Mouse (Mus musculus): ENCODE results near the gene Ccdc88c. TPM values are rescaled to one million over a fixed set of nuclear protein-coding genes. Genes with fewer than 3 reads are reported as not detected.

Gene Ccdc88c
- polyA plus RNA-seq, 1 experiment from 2014 or later = 9.4 TPM

DNA sequence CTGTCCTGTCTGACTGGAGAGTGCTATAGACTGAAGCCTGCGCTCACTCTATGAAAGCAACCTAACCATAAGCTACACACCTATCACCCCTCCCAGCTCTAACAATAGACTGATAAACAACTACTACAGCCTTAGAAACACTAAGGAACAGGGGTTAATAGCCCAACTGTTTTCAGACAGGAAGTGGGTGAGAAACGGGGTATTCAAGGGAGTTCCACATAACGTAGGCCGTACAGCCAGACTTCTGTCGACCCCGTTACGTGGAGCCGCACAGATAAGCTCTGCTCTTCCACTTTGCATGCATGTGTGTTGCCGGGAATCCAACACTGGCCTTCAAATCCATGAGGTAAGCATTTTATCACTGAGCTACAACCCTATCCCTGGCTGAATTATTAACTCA lies 21.4 kb downstream of the Ccdc88c start:
- Histone ChIP-seq H3K9ac (no peak overlapping the region), H3K27me3 (replicated peaks) (no peaks in the 10 kb centered on the region), H3K4me2 (no peak overlapping the region), H3K27ac (peak overlapping the region; percentile 71; the same call in 1 of the 2 replicates), H3K4me1 (peaks cover 34% of the 10 kb centered on the region), H3K9me3 (no peaks in the 10 kb centered on the region), H3K36me3 (no peaks in the 10 kb centered on the region), H3K4me3 (replicated peaks) (no peak overlapping the region)
- no peak for ATAC-seq (ENCODE audit: insufficient read depth, low FRiP score, low read depth)
- 52% methylated on average over 9 of the region's 9 CpGs for WGBS

DNA sequence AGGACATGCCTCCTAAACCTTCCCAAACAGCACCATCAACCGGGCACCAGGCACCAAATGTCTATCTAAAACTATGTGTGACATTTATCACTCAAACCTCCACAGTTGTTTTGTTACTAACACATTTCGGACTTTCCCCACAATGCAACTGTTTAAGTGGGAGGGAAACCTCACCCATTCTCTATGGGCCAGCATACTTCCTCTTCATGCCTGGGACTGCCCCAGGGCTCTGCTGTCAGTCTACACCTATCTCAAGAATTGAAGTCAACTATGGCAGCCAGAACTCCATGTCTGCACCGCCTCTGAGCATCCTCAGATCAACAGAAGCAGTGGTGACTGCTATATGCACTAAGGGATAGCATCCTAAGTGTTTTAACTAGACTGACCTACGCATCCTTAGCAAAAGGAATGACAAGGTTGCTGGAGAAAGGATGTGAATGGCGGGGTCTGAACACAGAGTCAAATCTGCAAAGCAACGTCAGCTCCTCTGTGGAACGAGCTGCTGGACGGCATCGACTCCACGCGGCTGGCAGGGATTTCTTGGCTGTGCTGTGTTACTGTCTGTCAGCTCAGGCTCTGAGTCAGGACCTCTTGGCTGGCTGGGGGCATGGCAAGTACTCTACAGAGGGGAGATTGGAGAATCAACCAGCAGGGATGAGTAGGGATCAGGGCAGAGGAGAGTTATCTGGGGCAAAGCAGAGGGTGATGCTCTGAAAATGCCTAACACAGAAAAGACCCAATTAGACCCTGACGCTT lies 23.0 kb downstream of the Ccdc88c start:
- Histone ChIP-seq H3K4me3 (replicated peaks) (no peak overlapping the region), H3K36me3 (no peaks in the 10 kb centered on the region), H3K27me3 (replicated peaks) (no peaks in the 10 kb centered on the region), H3K27ac (no peak overlapping the region), H3K9me3 (no peaks in the 10 kb centered on the region), H3K9ac (no peak overlapping the region), H3K4me1 (peaks cover 30% of the 10 kb centered on the region), H3K4me2 (no peak overlapping the region)
- WGBS = 82% methylated on average over 12 of the region's 12 CpGs
- no peak for ATAC-seq (ENCODE audit: insufficient read depth, low FRiP score, low read depth)

- no peaks in the 10 kb centered on the region for H3K9me3 ChIP-seq
- H3K4me3 ChIP-seq (replicated peaks) = no peak overlapping the region
- no peaks in the 10 kb centered on the region for H3K27me3 ChIP-seq (replicated peaks)
- H3K27ac ChIP-seq = no peak overlapping the region
- no peak for ATAC-seq (ENCODE audit: insufficient read depth, low FRiP score, low read depth)
- 91% methylated on average over 5 of the region's 5 CpGs for WGBS
- H3K9ac ChIP-seq = no peak overlapping the region
- no peaks in the 10 kb centered on the region for H3K36me3 ChIP-seq
- no peak overlapping the region for H3K4me2 ChIP-seq
- peaks cover 28% of the 10 kb centered on the region for H3K4me1 ChIP-seq
Observed at GRCm38 (mm10) chr12:101004982-101005381, 23.9 kb downstream of the Ccdc88c start.

- Histone ChIP-seq H3K9ac (no peak overlapping the region; the same call in 1 of the 2 replicates), H3K4me1 (peaks cover 29% of the 10 kb centered on the region), H3K27me3 (replicated peaks) (no peaks in the 10 kb centered on the region), H3K27ac (peak overlapping the region; percentile 61; the same call in 1 of the 2 replicates), H3K4me2 (no peak overlapping the region), H3K36me3 (no peaks in the 10 kb centered on the region), H3K9me3 (no peaks in the 10 kb centered on the region), H3K4me3 (replicated peaks) (no peak overlapping the region)
- 57% methylated on average over 4 of the region's 4 CpGs for WGBS
- ATAC-seq (ENCODE audit: insufficient read depth, low FRiP score, low read depth) = no peak
Observed at GRCm38 (mm10) chr12:101002801-101003513, 25.9 kb downstream of the Ccdc88c start.

GRCm38 (mm10) chr12:100999061-100999954 lies 29.5 kb downstream of the Ccdc88c start:
- H3K27me3 ChIP-seq (replicated peaks) = no peaks in the 10 kb centered on the region
- no peaks in the 10 kb centered on the region for H3K36me3 ChIP-seq
- H3K4me2 ChIP-seq = no peak overlapping the region
- peaks cover 37% of the 10 kb centered on the region for H3K4me1 ChIP-seq
- H3K9ac ChIP-seq = no peak overlapping the region
- no peak for ATAC-seq (ENCODE audit: insufficient read depth, low FRiP score, low read depth)
- 54% methylated on average over 7 of the region's 7 CpGs for WGBS
- no peaks in the 10 kb centered on the region for H3K9me3 ChIP-seq
- H3K4me3 ChIP-seq (replicated peaks) = no peak overlapping the region
- H3K27ac ChIP-seq = peak overlapping the region; percentile 57

DNA sequence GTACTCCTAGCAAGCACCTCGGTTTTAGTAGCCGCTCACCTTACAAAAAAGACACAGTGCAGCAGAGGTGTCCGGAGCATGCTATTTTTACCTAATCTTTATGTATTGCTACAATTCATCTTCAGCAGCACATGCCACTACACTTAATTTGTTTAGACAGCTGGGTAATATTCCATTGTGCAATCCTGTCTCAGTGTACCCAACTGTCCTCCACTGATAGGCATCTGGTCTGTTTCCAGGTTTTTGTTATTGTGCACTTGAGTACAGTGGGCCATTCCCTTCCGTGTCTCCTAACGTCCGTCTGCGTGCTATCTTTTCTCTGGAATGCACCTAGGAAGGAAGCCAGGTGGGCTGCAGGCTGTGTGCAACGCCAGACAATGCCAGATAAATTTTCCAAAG lies 30.3 kb downstream of the Ccdc88c start:
- Histone ChIP-seq H3K36me3 (no peaks in the 10 kb centered on the region), H3K4me1 (peaks cover 37% of the 10 kb centered on the region), H3K27me3 (replicated peaks) (no peaks in the 10 kb centered on the region), H3K9me3 (no peaks in the 10 kb centered on the region), H3K9ac (no peak overlapping the region), H3K4me3 (replicated peaks) (no peak overlapping the region), H3K4me2 (no peak overlapping the region), H3K27ac (peak overlapping the region; percentile 57)
- no peak for ATAC-seq (ENCODE audit: insufficient read depth, low FRiP score, low read depth)
- WGBS = 31% methylated on average over 8 of the region's 8 CpGs

DNA sequence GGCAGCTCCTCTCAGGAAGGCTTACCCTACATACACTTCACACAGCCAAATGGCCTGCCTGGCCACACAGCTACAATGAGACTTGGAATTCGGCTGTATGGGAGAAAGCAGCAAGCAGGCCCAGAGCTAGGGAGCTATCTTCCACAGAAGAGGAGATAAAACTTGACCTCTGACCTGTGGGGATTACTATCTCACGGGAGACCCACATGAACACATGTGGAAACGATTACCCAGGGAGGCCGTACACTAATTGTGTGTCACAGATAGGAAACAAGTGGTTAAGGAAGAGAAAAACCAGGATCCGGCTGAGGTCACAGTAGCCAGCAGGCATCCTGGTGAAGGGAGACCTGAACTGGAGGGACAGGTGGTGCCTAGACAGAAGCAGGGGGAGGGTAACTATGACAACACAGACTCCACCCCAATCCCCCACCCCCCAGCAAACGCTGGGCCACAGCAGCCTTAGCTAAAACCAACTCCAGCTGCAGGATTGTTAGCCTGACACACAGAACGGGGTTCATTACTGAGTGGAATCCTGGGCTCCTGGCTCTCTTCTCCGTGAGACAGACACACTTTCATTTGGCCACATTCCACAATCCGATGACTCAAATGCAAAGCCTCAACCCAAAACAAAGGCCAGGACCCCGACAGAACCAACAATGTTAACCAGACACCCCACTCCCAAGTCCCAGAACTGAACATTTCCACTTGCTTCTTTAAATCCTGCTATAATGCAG lies 30.9 kb downstream of the Ccdc88c start:
- Histone ChIP-seq H3K9me3 (no peaks in the 10 kb centered on the region), H3K4me3 (replicated peaks) (no peak overlapping the region), H3K4me2 (no peak overlapping the region), H3K9ac (no peak overlapping the region), H3K4me1 (peaks cover 36% of the 10 kb centered on the region), H3K36me3 (no peaks in the 10 kb centered on the region), H3K27ac (peak overlapping the region; percentile 57), H3K27me3 (replicated peaks) (no peaks in the 10 kb centered on the region)
- ATAC-seq (ENCODE audit: insufficient read depth, low FRiP score, low read depth) = peak; percentile 20; the same call in 1 of the 2 replicates
- WGBS = 10% methylated on average over 10 of the region's 10 CpGs

DNA sequence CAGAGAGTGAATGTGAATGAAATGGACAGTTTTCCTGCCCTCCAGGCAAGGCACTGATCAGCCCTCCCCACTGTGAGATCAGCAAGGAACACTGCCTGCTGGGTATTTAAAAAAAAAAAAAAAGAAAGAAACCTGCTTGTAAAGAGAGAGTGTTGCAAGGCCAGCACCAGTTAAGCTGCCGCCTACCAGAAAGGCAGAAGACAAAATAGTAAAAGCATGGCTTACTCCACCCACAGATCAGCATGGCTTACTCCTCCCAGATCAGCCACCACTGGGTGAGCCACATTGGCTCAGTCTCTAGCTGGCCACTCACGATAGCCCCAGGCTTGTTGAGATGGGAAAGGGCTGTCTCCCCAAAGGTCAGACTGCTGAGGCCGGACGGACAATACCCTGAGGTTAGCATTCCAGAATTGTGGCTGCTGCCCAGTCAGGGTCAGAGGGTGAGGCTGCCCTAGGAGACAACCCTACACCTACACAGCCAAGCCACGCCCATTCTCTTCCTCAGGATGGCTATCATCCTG lies 32.4 kb downstream of the Ccdc88c start:
- H3K9me3 ChIP-seq = no peaks in the 10 kb centered on the region
- H3K4me3 ChIP-seq (replicated peaks) = no peak overlapping the region
- WGBS = 59% methylated on average over 5 of the region's 5 CpGs
- H3K36me3 ChIP-seq = no peaks in the 10 kb centered on the region
- no peak overlapping the region for H3K27ac ChIP-seq
- no peaks in the 10 kb centered on the region for H3K27me3 ChIP-seq (replicated peaks)
- peaks cover 29% of the 10 kb centered on the region for H3K4me1 ChIP-seq
- H3K9ac ChIP-seq = no peak overlapping the region
- H3K4me2 ChIP-seq = no peak overlapping the region
- ATAC-seq (ENCODE audit: insufficient read depth, low FRiP score, low read depth) = no peak; the same call in 1 of the 2 replicates

DNA sequence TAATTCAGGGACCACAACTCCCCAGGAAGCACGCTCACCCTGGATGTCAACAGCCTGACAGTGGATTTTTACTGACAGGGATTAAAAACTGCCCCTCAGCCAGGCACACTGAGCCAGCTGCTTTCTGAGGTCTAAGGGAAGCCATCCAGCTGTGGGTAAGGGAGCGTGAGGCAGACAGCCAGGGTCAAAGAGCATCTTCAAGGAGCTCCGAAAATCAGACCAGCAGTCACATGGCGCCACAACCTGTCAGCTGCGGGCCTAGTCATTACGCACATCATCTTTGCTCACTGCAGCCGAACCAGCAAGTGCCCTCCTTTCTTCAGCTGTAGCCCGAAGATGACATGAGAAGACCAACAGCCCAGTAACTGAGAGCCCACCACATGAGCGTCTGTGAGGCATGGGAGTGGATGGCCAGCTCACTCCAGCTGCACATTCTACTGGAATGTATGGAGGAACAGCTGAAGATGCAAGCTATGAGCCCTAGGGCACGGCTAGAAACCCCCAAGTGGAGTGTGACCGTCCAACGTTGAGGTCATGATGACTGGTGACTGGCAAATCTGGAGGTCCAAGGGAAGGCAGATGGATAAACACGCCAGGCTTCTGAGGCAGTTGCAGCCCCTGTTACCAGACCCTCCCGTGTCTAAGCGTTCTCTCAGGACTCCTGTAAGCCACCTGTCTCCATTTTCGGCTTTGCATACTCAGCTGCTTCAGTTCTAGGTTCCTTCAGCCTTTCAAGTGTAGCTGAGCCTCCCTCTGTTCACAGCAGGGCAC lies 33.1 kb downstream of the Ccdc88c start:
- WGBS = 63% methylated on average over 16 of the region's 16 CpGs
- Histone ChIP-seq H3K9ac (no peak overlapping the region), H3K36me3 (no peaks in the 10 kb centered on the region), H3K4me1 (peaks cover 29% of the 10 kb centered on the region), H3K4me3 (replicated peaks) (no peak overlapping the region), H3K9me3 (no peaks in the 10 kb centered on the region), H3K4me2 (no peak overlapping the region), H3K27ac (no peak overlapping the region), H3K27me3 (replicated peaks) (no peaks in the 10 kb centered on the region)
- no peak for ATAC-seq (ENCODE audit: insufficient read depth, low FRiP score, low read depth)

DNA sequence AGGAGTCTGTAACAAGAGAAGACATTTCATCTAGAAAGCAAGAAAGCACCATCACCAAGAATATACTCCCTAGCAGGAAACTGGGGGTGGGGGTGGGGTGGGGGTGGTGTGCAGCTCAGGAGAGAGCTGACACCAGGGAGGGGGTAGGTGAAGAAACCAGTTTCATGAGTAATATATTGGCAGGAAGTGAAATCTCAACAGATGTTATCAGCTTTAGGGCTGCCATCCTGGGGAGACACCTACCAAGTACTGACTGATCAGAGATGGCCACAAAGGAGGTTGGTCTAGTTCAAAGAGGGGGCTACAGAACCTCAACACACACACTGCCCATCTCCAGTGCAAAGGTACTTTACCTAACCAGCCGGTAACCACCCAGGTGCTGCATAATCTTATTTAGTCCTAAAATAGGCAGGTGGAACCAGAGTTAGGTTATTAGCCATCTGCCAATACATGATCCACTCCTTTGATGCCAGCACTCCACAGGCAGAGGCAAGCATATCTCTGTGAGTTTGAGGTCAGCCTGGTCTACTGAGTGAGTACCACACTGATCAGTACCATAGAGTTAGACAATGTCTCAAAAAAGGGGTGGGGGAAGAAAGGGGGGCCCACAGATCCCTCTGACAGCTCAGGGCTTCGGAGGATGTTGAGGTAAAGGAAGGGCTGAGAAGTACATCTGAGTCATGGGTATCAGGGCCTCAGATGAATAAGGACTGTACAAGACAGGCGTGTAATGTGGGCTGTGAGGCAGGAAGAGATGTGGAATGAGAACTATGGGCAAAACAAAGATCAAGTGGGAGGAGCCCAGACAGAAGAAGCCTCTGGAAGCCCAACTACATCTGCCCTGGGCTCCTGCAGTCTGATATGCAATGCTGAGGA lies 34.5 kb downstream of the Ccdc88c start:
- no peak for ATAC-seq (ENCODE audit: insufficient read depth, low FRiP score, low read depth)
- H3K27ac ChIP-seq = no peak overlapping the region
- WGBS = 73% methylated on average over 3 of the region's 3 CpGs
- no peak overlapping the region for H3K9ac ChIP-seq
- H3K4me1 ChIP-seq = peaks cover 36% of the 10 kb centered on the region
- H3K27me3 ChIP-seq (replicated peaks) = no peaks in the 10 kb centered on the region
- no peak overlapping the region for H3K4me2 ChIP-seq
- no peaks in the 10 kb centered on the region for H3K36me3 ChIP-seq
- no peaks in the 10 kb centered on the region for H3K9me3 ChIP-seq
- no peak overlapping the region for H3K4me3 ChIP-seq (replicated peaks)
